Mouse (Mus musculus): ENCODE results near the gene Lysmd4.

GRCm38 (mm10) chr7:67243121-67243893, 21.0 kb downstream of the Lysmd4 start:
- TF ChIP-seq POLR2A (IDR thresholded peaks at IDR 0.05; ENCODE audit: control insufficient read depth, extremely low read depth, insufficient read depth, low read length, poor library complexity): no peak
- no peak for TF ChIP-seq CTCF (IDR thresholded peaks at IDR 0.05; ENCODE audit: borderline replicate concordance, control insufficient read depth, extremely low read depth, insufficient read depth, low read length, poor library complexity)

All from thymus, adult 2 months (tissue).